Mouse (Mus musculus) embryonic facial prominence, embryonic 12.5 days (tissue): ENCODE data around the gene Foxn3. TPM values are rescaled to one million over a fixed set of nuclear protein-coding genes. Genes with fewer than 3 reads are reported as not detected.
A peak's percentile ranks its signal among the peaks of the same experiment; 100 is the strongest.

Experiments
- ATAC-seq: fragments of 200-750 bp; cut with Nextera tagmentation; 2 replicates; pipeline ENCODE4 v1.8.0; 2017; ENCODE audit not compliant: insufficient number of reproducible peaks, insufficient read depth, low FRiP score, low TSS enrichment
- H3K27ac ChIP-seq: fragments of 300-500 bp; sonication (generic); 2 replicates; pipeline ENCODE4 v1.5.1; 2016; ENCODE audit warnings: mild to moderate bottlenecking
- H3K27me3 ChIP-seq: fragments of 300-500 bp; sonication (generic); 2 replicates; pipeline ENCODE4 v1.6.1; 2016; ENCODE audit warnings: mild to moderate bottlenecking, moderate library complexity
- H3K36me3 ChIP-seq: fragments of 300-500 bp; sonication (generic); 2 replicates; pipeline ENCODE4 v1.6.1; 2016; ENCODE audit warnings: mild to moderate bottlenecking
- H3K4me1 ChIP-seq: fragments of 300-500 bp; sonication (generic); 2 replicates; pipeline ENCODE4 v1.6.1; 2016
- H3K4me2 ChIP-seq: fragments of 300-500 bp; sonication (generic); replicated peaks from 2 replicates; pipeline ENCODE4 v1.6.1; 2016; ENCODE audit warnings: mild to moderate bottlenecking, moderate library complexity
- H3K4me3 ChIP-seq: fragments of 300-500 bp; sonication (generic); 2 replicates; pipeline ENCODE4 v1.5.1; 2016; ENCODE audit warnings: mild to moderate bottlenecking
- H3K9ac ChIP-seq: fragments of 300-500 bp; sonication (generic); 2 replicates; pipeline ENCODE4 v1.6.1; 2016; ENCODE audit warnings: mild to moderate bottlenecking, moderate library complexity
- H3K9me3 ChIP-seq: fragments of 300-500 bp; sonication (generic); 2 replicates; pipeline ENCODE4 v1.6.1; 2016; ENCODE audit warnings: mild to moderate bottlenecking, moderate library complexity
- WGBS: fragments of 180-500 bp; shearing (Covaris S2); methylation state at CpG from one replicate; pipeline ENCODE4 v1.1.7; 2016; 5-methylcytosine and 5-hydroxymethylcytosine counted together
- polyA plus RNA-seq: library from polyadenylated mRNA; unstranded; fragments of >200 nt; fragmentation: Nextera tagmentation; extraction: Ambion mirVana; gene quantifications from 2 replicates; pipeline ENCODE4 v1.2.1, GENCODE M21; 2016

The Foxn3 gene
- polyA plus RNA-seq, 1 experiment from 2014 or later: 101 TPM

- H3K27me3 ChIP-seq: no peaks in the 10 kb centered on the region
- no peak for ATAC-seq
- no peaks in the 10 kb centered on the region for H3K36me3 ChIP-seq
- H3K9ac ChIP-seq: no peak overlapping the region
- 94% methylated on average over 2 of the region's 2 CpGs for WGBS
- H3K4me3 ChIP-seq: no peak overlapping the region
- H3K9me3 ChIP-seq: no peaks in the 10 kb centered on the region
- no peak overlapping the region for H3K27ac ChIP-seq
- no peak overlapping the region for H3K4me2 ChIP-seq
- H3K4me1 ChIP-seq: peaks cover 65% of the 10 kb centered on the region
Measured at GRCm38 (mm10) chr12:99343378-99343777, 220.0 kb downstream of the Foxn3 start.

- Histone ChIP-seq H3K4me1 (peaks cover 61% of the 10 kb centered on the region), H3K27ac (no peak overlapping the region), H3K36me3 (peaks cover 2% of the 10 kb centered on the region; the same call in 1 of the 2 replicates), H3K27me3 (no peaks in the 10 kb centered on the region), H3K4me2 (no peak overlapping the region), H3K4me3 (no peak overlapping the region), H3K9me3 (no peaks in the 10 kb centered on the region), H3K9ac (no peak overlapping the region)
- ATAC-seq: no peak
- WGBS: 15% methylated on average over 3 of the region's 3 CpGs
Measured at GRCm38 (mm10) chr12:99342160-99342559, 221.2 kb downstream of the Foxn3 start.

- no peak for ATAC-seq
- peaks cover 3% of the 10 kb centered on the region; the same call in 1 of the 2 replicates for H3K36me3 ChIP-seq
- WGBS: 40% methylated on average over 7 of the region's 7 CpGs
- H3K4me3 ChIP-seq: no peak overlapping the region
- no peak overlapping the region for H3K27ac ChIP-seq
- H3K4me2 ChIP-seq: no peak overlapping the region
- peaks cover 65% of the 10 kb centered on the region for H3K4me1 ChIP-seq
- H3K9ac ChIP-seq: no peak overlapping the region
- no peaks in the 10 kb centered on the region for H3K27me3 ChIP-seq
- H3K9me3 ChIP-seq: no peaks in the 10 kb centered on the region
Measured at GRCm38 (mm10) chr12:99341751-99342150, 221.6 kb downstream of the Foxn3 start.

- 81% methylated on average over 13 of the region's 13 CpGs for WGBS
- H3K27me3 ChIP-seq: no peaks in the 10 kb centered on the region
- ATAC-seq: no peak
- H3K4me3 ChIP-seq: no peak overlapping the region
- H3K27ac ChIP-seq: no peak overlapping the region
- H3K4me2 ChIP-seq: no peak overlapping the region
- H3K9ac ChIP-seq: no peak overlapping the region
- peaks cover 3% of the 10 kb centered on the region; the same call in 1 of the 2 replicates for H3K36me3 ChIP-seq
- no peaks in the 10 kb centered on the region for H3K9me3 ChIP-seq
- peaks cover 74% of the 10 kb centered on the region for H3K4me1 ChIP-seq
Measured at GRCm38 (mm10) chr12:99340418-99341182, 222.8 kb downstream of the Foxn3 start.

- no peak overlapping the region for H3K4me3 ChIP-seq
- peak overlapping the region; percentile 46; the same call in 1 of the 2 replicates for H3K27ac ChIP-seq
- ATAC-seq: no peak
- H3K4me1 ChIP-seq: peaks cover 70% of the 10 kb centered on the region
- no peaks in the 10 kb centered on the region for H3K9me3 ChIP-seq
- H3K4me2 ChIP-seq: no peak overlapping the region
- H3K36me3 ChIP-seq: peaks cover 3% of the 10 kb centered on the region; the same call in 1 of the 2 replicates
- 66% methylated on average over 11 of the region's 11 CpGs for WGBS
- no peak overlapping the region for H3K9ac ChIP-seq
- H3K27me3 ChIP-seq: no peaks in the 10 kb centered on the region
Measured at GRCm38 (mm10) chr12:99339640-99340325, 223.6 kb downstream of the Foxn3 start.

- no peak overlapping the region for H3K4me2 ChIP-seq
- no peak overlapping the region for H3K4me3 ChIP-seq
- no peak for ATAC-seq
- no peak overlapping the region for H3K9ac ChIP-seq
- no peaks in the 10 kb centered on the region for H3K9me3 ChIP-seq
- H3K4me1 ChIP-seq: peaks cover 63% of the 10 kb centered on the region
- no peak overlapping the region for H3K27ac ChIP-seq
- peaks cover 3% of the 10 kb centered on the region; the same call in 1 of the 2 replicates for H3K36me3 ChIP-seq
- no peaks in the 10 kb centered on the region for H3K27me3 ChIP-seq
- 67% methylated on average over 2 of the region's 2 CpGs for WGBS
Measured at GRCm38 (mm10) chr12:99338754-99339153, 224.6 kb downstream of the Foxn3 start.

GRCm38 (mm10) chr12:99337171-99337435, 226.3 kb downstream of the Foxn3 start:
- WGBS: 85% methylated on average over 3 of the region's 3 CpGs
- Histone ChIP-seq H3K9me3 (no peaks in the 10 kb centered on the region), H3K27me3 (no peaks in the 10 kb centered on the region), H3K4me1 (peaks cover 61% of the 10 kb centered on the region), H3K4me3 (no peak overlapping the region), H3K27ac (peak overlapping the region; percentile 75), H3K36me3 (peaks cover 3% of the 10 kb centered on the region; the same call in 1 of the 2 replicates), H3K4me2 (no peak overlapping the region), H3K9ac (no peak overlapping the region)
- no peak for ATAC-seq

- H3K4me3 ChIP-seq: no peak overlapping the region
- ATAC-seq: 0 out of 2 replicates have a peak, but pooled peaks have one; percentile 29
- no peak overlapping the region for H3K9ac ChIP-seq
- H3K27ac ChIP-seq: peak overlapping the region; percentile 75
- WGBS: 36% methylated on average over 12 of the region's 12 CpGs
- peaks cover 3% of the 10 kb centered on the region; the same call in 1 of the 2 replicates for H3K36me3 ChIP-seq
- no peaks in the 10 kb centered on the region for H3K9me3 ChIP-seq
- peaks cover 61% of the 10 kb centered on the region for H3K4me1 ChIP-seq
- no peaks in the 10 kb centered on the region for H3K27me3 ChIP-seq
- 0 out of 2 replicates have a peak overlapping the region, but pooled peaks have one; percentile 0 for H3K4me2 ChIP-seq
Measured at GRCm38 (mm10) chr12:99336349-99337170, 226.8 kb downstream of the Foxn3 start.

GRCm38 (mm10) chr12:99335628-99336027, 227.8 kb downstream of the Foxn3 start:
- 78% methylated on average over 9 of the region's 9 CpGs for WGBS
- no peak overlapping the region for H3K9ac ChIP-seq
- H3K9me3 ChIP-seq: no peaks in the 10 kb centered on the region
- H3K36me3 ChIP-seq: peaks cover 3% of the 10 kb centered on the region; the same call in 1 of the 2 replicates
- ATAC-seq: no peak
- H3K4me2 ChIP-seq: no peak overlapping the region
- H3K27ac ChIP-seq: no peak overlapping the region
- H3K4me1 ChIP-seq: peaks cover 64% of the 10 kb centered on the region
- no peak overlapping the region for H3K4me3 ChIP-seq
- no peaks in the 10 kb centered on the region for H3K27me3 ChIP-seq

GRCm38 (mm10) chr12:99334026-99334425, 229.4 kb downstream of the Foxn3 start:
- Histone ChIP-seq H3K9ac (no peak overlapping the region), H3K4me2 (no peak overlapping the region), H3K4me3 (no peak overlapping the region), H3K9me3 (no peaks in the 10 kb centered on the region), H3K4me1 (peaks cover 64% of the 10 kb centered on the region), H3K36me3 (peaks cover 3% of the 10 kb centered on the region; the same call in 1 of the 2 replicates), H3K27me3 (no peaks in the 10 kb centered on the region), H3K27ac (0 out of 2 replicates have a peak overlapping the region, but pooled peaks have one; percentile 11)
- ATAC-seq: no peak
- WGBS: 88% methylated on average over 9 of the region's 9 CpGs

GRCm38 (mm10) chr12:99333304-99333968, 229.9 kb downstream of the Foxn3 start:
- WGBS: 83% methylated on average over 20 of the region's 20 CpGs
- no peak overlapping the region for H3K4me3 ChIP-seq
- H3K4me2 ChIP-seq: no peak overlapping the region
- no peaks in the 10 kb centered on the region for H3K9me3 ChIP-seq
- 0 out of 2 replicates have a peak overlapping the region, but pooled peaks have one; percentile 11 for H3K27ac ChIP-seq
- no peak overlapping the region for H3K9ac ChIP-seq
- peaks cover 64% of the 10 kb centered on the region for H3K4me1 ChIP-seq
- no peak for ATAC-seq
- H3K27me3 ChIP-seq: no peaks in the 10 kb centered on the region
- peaks cover 3% of the 10 kb centered on the region; the same call in 1 of the 2 replicates for H3K36me3 ChIP-seq
